Mouse (Mus musculus) bone marrow macrophage, adult 2 months (primary cell): ENCODE measurements around the gene Lrrc3b. TPM values are rescaled to one million over a fixed set of nuclear protein-coding genes. Genes with fewer than 3 reads are reported as not detected.

Experiments used
- H3K27ac ChIP-seq: 2 replicates; pipeline ENCODE4 v1.5.1; 2012; ENCODE audit warnings: low read depth, low read length; ENCODE audit not compliant: insufficient read depth
- H3K4me1 ChIP-seq: 2 replicates; pipeline ENCODE4 v1.6.1; 2012; ENCODE audit warnings: low read length; ENCODE audit not compliant: control insufficient read depth, insufficient read depth
- H3K4me3 ChIP-seq: 2 replicates; pipeline ENCODE4 v1.5.1; 2012; ENCODE audit warnings: mild to moderate bottlenecking, low read length, moderate library complexity; ENCODE audit not compliant: insufficient read depth
- CTCF ChIP-seq: IDR thresholded peaks from 2 replicates; pipeline ENCODE4 v1.5.1; 2012; ENCODE audit warnings: low read depth, mild to moderate bottlenecking, low read length, moderate library complexity
- POLR2A ChIP-seq: IDR thresholded peaks from 2 replicates; pipeline ENCODE4 v1.6.1; 2012; ENCODE audit warnings: mild to moderate bottlenecking, low read depth, low read length, borderline replicate concordance
- polyA plus RNA-seq: library from polyadenylated mRNA; stranded (reverse); fragments of >200 nt; gene quantifications from 2 replicates; pipeline ENCODE4 v1.2.4, GENCODE M21; 2012; ENCODE audit not compliant: missing spikeins, insufficient read depth, insufficient read length

Lrrc3b gene
- polyA plus RNA-seq, 1 experiment = not detected

- no peak for TF ChIP-seq POLR2A
- no peak for TF ChIP-seq CTCF
- Histone ChIP-seq H3K4me3 (no peak overlapping the region), H3K27ac (no peak overlapping the region), H3K4me1 (no peaks in the 10 kb centered on the region)
Observed at GRCm38 (mm10) chr14:15354299-15354698, 84.5 kb downstream of the Lrrc3b start.

GRCm38 (mm10) chr14:15333130-15333529 lies 105.7 kb downstream of the Lrrc3b start:
- no peak overlapping the region for H3K27ac ChIP-seq
- H3K4me3 ChIP-seq = no peak overlapping the region
- TF ChIP-seq CTCF = no peak
- TF ChIP-seq POLR2A = no peak
- H3K4me1 ChIP-seq = no peaks in the 10 kb centered on the region

- no peak overlapping the region for H3K4me3 ChIP-seq
- no peak for TF ChIP-seq CTCF
- TF ChIP-seq POLR2A = no peak
- no peaks in the 10 kb centered on the region for H3K4me1 ChIP-seq
- H3K27ac ChIP-seq = no peak overlapping the region
Observed at GRCm38 (mm10) chr14:15331370-15331769, 107.4 kb downstream of the Lrrc3b start.

- no peak overlapping the region for H3K27ac ChIP-seq
- H3K4me3 ChIP-seq = no peak overlapping the region
- no peaks in the 10 kb centered on the region for H3K4me1 ChIP-seq
- no peak for TF ChIP-seq POLR2A
- no peak for TF ChIP-seq CTCF
Observed at GRCm38 (mm10) chr14:15330155-15330554, 108.6 kb downstream of the Lrrc3b start.

GRCm38 (mm10) chr14:15325872-15326271 lies 112.9 kb downstream of the Lrrc3b start:
- TF ChIP-seq POLR2A (no peak), CTCF (no peak)
- H3K27ac ChIP-seq = no peak overlapping the region
- H3K4me1 ChIP-seq = no peaks in the 10 kb centered on the region
- no peak overlapping the region for H3K4me3 ChIP-seq

GRCm38 (mm10) chr14:15322441-15323123 lies 116.2 kb downstream of the Lrrc3b start:
- no peaks in the 10 kb centered on the region for H3K4me1 ChIP-seq
- H3K27ac ChIP-seq = no peak overlapping the region
- TF ChIP-seq CTCF (no peak), POLR2A (no peak)
- H3K4me3 ChIP-seq = no peak overlapping the region

- H3K4me3 ChIP-seq = no peak overlapping the region
- H3K4me1 ChIP-seq = no peaks in the 10 kb centered on the region
- no peak for TF ChIP-seq CTCF
- no peak for TF ChIP-seq POLR2A
- H3K27ac ChIP-seq = no peak overlapping the region
Observed at GRCm38 (mm10) chr14:15319399-15319915, 119.3 kb downstream of the Lrrc3b start.

GRCm38 (mm10) chr14:15308576-15308975 lies 130.2 kb downstream of the Lrrc3b start:
- H3K27ac ChIP-seq = no peak overlapping the region
- no peaks in the 10 kb centered on the region for H3K4me1 ChIP-seq
- no peak for TF ChIP-seq CTCF
- no peak overlapping the region for H3K4me3 ChIP-seq
